Mouse (Mus musculus) yolk sac, embryonic 10.5 days (tissue): ENCODE measurements around the gene Rhbg.

Experiments
- DNase-seq: peaks from one replicate; pipeline ENCODE4 v3.0.0-alpha.2; 2017; ENCODE audit warnings: low spot score

The Rhbg gene

GRCm38 (mm10) chr3:88256382-88256781 is 1.9 kb upstream of the Rhbg start:
- DNase-seq, result no peak

DNA sequence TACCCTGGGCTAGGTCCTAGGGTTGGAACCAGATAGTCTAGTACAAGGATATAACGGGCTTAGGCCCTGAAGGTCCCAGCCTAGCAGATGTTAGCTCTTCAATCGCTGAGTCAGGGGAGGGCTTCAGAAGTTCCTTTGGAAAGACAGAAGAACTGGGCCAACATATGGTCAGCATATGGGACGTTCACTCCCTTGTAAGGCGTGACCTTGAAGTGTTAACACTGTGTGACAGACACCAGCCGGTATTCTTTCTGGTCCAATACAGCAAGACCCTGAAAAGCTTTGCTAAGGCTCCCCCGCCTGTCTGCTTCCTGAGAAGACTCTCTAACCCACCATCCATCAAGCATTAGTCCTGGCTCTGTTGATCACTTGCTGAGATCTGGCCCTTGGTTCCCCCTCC is 1.4 kb upstream of the Rhbg start:
- no peak for DNase-seq

GRCm38 (mm10) chr3:88252739-88253138 is 1.8 kb downstream of the Rhbg start:
- DNase-seq, result peak; percentile 38

GRCm38 (mm10) chr3:88248406-88248805 is 6.1 kb downstream of the Rhbg start:
- no peak for DNase-seq

DNA sequence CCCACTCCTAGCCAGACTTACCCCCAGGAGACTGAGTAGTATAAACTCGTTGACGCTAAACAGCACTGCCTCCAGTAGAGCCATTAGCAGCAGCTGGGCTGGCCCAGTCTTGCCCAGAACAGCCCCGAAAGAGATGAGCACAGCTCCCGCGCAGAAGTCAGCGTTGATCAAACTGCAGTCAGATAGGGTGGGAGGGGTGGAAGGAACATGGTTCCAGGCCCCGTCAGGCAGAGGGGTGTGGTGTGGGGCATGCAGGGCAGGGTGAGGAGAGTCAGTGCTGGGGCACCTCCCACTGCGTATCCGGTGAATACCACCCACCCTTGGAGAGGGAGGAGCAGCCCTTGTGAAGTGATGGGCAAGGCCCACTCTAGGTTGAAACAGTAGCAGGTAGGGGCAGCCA is 6.8 kb downstream of the Rhbg start:
- no peak for DNase-seq

DNA sequence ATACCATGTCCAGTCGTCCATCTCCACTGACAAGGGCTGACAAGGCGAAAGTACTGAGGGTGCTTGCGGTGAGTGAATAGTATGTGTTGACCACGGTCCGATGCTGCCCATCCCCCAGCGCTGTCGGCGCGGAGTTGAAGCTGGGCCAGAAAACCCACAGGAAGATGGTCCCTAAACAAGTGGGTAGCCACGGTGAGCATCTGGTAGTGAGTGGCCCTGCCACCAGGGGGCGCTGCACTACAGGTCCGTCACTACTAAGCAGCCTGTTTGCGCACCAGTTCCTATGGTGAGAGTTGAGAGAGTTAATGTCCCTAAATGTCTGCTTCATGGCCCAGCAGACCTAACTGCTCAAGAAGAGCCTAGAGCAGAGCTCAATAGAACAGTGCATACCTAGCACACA is 8.7 kb downstream of the Rhbg start:
- peak; percentile 32 for DNase-seq

DNA sequence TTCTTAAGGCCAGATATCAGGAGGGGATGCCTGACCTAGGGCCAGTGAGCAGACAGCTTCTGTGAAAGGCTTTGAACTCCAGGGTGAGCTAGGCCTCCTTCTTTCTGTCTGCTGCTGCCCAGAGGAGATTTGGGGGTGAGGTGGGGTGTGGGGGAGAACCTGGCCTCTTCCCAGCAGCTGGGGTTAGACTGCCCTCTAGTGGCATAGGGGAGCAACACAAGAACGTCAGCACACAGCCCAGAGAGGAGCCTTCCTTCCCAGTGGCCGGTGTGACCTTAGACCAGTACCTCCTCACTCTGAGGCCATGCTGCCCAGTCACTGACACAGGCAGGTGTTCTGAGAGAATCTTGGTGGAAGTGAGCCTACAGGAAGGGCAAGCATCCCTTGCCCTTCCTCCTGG is 10.4 kb downstream of the Rhbg start:
- DNase-seq, result no peak

DNA sequence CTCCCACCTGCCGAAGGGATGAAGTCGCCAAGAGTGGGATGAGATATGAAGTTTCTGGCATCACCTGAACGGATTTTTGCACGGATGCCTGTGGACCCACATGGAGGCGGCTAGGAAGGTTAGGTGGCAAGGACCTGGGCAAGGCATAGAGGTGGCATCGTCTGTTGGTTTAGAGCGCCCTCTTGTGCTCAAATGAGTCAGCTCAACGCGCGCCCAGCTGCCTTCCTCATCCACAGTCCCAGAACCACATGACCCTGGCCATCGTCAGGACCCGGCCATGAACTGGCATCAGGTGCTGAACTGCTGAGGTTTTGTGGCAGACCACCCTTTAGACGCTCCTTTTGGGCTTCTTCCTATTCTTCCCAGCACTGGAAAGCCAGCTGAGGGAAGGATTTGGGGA is 12.0 kb downstream of the Rhbg start:
- peak; percentile 38 for DNase-seq

DNA sequence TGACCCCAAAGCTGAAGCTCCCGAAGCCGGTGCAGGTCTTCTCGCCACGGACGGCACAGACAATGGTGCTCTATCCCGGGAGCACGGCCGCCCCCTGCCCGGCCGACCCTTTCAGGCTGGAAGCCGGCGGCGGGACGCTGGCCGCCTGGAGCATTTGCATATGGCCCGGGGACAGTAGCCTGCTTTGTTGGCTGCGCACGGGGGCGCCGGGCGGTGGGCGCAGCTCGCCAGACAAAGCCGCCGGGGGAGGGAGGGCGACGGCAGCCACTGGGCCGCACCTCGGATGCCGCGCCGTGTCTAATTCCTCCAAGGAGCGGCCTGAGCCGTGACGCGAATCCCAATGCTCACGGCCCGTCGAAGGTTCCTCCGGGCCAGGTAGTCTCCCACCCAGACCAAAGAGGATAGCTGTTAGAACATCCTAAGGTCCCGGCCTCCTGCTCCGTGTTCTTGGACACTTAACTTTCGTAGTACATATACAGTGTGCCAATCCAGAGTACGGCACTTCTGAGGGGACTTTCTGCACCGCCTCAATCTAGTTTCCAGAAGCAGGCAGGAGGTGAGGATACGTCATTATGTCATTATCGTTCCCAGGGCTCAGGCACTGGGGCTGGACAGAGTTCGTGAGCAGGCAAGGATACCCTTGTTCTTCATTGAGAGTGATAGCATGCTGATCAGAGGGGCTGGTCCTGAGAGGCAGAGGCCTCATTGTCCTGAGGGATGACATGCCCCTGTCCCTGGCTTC is 13.3 kb downstream of the Rhbg start:
- no peak for DNase-seq

DNA sequence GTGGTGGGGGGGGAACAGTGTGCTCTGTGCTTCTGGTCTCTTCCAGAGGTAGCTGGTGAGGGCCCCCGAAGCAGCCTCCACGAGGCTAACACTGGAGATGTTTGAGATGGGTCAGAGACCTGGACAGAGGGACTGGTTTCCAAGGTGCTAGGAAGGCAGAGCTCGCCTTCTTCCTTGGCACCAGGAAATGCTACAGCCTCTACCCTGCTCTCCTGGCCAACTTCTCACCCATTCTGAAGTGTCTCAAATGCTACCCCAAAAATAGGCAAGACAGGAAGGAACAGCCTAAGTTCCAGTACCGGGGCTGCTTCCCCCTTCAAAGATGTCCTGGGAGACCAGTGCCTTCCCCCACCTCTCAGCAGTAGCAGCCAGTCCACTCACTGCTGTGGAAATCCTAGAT is 15.1 kb downstream of the Rhbg start:
- DNase-seq, result no peak

DNA sequence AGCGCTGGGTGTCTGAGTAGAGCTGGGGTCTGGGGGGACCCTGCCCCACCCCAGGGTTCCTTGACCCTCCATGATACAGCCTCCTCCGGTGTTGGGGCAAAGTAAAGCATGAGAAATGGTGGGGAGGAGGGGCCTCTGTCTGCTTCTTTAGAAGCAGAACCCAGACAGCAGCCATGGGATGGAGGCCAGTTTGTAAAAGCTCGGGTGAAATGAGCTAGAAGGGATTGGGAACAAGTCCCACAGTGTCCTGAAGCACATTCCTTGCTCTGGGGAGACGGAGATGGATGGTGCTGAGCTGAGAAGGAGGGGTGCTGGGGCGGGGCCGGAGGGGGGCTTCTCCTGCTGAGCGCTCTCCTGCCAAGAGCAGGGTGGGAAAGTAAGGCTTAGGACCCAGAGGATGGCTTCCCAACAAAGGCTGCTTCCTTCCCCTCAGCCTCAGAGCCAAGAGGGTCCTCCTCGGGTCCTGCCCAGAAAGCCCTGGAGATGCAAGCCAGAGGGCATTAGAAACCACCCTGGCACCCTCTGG is 15.6 kb downstream of the Rhbg start:
- DNase-seq, result no peak

DNA sequence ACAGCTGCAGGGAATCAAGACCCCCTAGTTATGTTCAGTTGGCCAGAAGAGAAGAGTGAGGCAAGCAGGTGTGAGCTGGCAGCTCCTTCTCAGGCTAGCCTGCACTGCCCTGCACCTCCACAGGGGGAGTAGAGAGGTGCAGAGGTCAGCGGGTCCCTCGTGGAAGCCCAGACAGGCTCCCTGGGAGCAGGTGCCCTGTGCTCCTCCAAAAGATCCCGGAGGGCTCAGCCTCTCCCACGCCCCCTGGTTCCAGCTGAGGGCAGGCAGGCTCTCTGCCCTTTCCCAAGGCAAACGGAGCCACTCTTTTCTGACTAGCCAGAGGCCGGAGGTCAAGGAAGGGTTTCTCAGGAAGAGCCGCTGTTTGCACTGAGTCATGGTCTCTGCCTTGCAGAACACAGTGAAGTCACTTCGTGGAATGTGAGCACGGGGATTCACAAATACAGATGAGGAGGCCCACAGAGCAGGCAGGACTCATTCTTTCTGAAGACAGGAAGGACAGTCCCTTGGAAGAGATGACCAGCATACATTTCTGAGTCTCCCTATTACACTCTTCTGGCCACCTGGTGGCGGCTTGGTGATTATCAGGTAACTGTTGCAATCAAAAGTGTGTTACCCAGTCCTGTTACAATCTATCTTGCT is 16.8 kb downstream of the Rhbg start:
- peak; percentile 27 for DNase-seq

- DNase-seq, result no peak
Observed at GRCm38 (mm10) chr3:88237161-88237555, 17.4 kb downstream of the Rhbg start.

DNA sequence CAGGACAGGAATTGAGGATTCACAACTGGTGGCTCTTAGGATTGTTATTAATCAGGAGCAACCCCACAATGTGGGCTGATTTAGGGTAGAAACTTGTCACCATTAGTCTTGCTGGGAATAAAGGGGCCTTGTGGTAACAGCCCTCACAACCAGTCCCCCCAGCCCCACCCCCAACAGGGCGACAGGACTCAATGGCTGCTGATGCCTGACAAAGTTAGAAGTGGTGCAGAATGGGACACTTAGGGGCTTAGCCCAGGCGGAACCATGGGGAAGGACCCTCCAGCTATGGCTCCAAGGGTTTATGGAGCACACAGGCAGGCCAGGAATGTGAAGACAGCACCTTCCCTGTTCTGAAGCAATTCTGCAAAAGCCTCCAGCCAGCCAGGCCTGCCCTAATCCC is 18.9 kb downstream of the Rhbg start:
- no peak for DNase-seq

DNA sequence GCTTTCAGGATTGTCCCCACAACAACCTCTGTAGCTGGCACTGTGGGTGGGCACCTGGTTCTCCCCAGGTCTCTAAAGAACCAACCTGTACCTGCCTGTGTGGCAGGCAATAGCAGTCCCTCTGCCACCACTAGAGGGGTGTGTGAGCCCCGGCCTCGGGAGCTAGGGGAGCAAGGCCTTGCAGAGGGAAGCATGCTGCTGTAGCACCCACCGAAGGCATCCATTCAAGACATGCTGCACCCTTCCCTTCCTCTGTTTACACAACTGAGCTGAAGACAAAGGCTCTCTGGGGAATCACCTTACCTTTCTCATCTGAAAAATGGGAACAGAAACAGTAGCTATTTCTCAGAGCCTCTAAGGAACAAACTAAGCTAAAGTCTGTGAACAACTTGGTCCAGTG is 19.3 kb downstream of the Rhbg start:
- no peak for DNase-seq

DNA sequence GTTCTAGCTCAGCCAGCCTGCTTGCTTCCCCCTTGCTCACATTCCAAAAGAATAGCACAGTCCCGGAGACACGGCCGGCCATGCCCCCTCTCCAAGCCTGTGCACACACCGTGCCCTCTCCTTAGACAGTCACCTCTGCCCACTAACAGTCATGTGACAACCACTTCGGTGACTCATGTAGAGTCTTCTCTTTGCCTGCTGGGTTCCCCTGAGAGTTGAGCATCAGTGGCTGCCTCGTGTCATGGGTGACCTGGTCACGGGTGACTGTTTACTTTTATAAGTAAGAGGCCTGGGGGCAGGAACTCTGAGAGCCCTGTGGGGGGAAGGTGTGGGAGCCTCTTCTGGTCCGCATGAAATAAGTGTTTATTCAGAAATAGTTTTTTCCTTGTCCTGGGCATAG is 20.5 kb downstream of the Rhbg start:
- DNase-seq, result no peak

DNA sequence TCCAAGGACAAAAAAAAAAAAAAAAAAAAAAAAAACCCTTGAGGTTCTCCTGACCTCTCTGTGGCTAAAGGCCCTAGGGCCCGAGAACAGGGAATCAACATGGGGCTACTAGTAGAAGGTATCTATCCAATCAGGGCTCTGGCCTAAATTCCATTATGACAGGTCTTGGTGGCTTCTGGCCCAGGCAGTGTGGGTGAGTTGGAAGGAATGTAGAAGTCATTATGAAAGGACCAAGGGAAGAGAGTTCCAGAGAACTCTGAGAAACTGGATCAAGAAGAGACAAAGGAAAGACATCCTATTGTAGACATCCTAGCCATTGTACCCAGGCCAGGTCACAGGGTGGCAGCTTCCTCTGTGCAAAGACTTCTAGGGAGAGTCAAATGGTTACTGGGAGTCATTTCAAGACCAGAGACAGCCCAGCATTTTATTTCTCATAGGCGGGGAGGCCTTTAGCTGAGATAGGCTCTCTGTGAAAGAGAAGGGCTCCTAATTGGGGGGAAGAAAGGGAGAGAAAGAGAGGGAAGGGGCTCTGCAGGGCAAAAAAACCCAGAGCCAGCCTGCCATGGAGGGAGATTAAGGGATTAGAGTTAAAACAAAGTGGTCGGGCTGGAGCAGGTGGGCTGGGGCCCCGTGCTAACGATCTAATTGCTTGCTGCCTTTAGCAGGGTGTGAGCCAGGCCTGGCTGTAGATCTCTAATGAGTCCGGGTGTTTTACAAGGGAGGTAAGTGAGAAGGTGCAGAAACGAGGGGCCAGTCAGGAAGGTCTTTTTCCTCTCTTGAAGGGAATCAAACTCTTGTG is 21.5 kb downstream of the Rhbg start:
- DNase-seq, result no peak

- no peak for DNase-seq
Observed at GRCm38 (mm10) chr3:88232301-88232702, 22.2 kb downstream of the Rhbg start.

- no peak for DNase-seq
Observed at GRCm38 (mm10) chr3:88231061-88231641, 23.4 kb downstream of the Rhbg start.

- no peak for DNase-seq
Observed at GRCm38 (mm10) chr3:88230262-88231047, 24.1 kb downstream of the Rhbg start.

DNA sequence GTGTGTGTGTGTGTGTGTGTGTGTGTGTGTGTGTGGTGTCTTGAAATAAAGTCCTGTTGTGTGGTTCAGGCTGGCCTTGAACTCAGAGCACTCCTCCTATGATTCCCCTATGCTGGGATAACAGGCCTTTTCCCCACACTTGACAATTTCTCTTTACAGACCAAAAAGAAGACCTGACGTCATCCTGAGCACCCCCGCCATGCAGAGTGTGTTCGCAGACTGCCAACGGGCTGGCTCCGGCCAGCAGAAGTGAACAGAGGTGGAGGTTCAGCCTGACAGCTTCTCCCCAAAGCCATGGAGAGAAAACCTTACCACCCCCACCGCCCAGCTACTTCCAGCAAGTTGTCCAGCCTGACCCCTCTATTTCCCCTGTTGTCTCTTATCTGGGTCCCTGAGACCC is 25.0 kb downstream of the Rhbg start:
- DNase-seq, result no peak

- no peak for DNase-seq
Observed at GRCm38 (mm10) chr3:88228906-88229305, 25.6 kb downstream of the Rhbg start.
